Mouse (Mus musculus): Measurements from ENCODE around the gene Il2ra.

- no peak for TF ChIP-seq GATA1 (IDR thresholded peaks at IDR 0.05; ENCODE audit: low read length)
- TF ChIP-seq TAL1 (IDR thresholded peaks at IDR 0.05; ENCODE audit: low read length): no peak
Measured at GRCm38 (mm10) chr2:11601795-11602194, 40.8 kb upstream of the Il2ra start.
